Mouse (Mus musculus) T-helper 2 cell (primary cell): ENCODE data around the gene Uba52.

Experiments used
- in situ Hi-C: fragments of 300-600 bp; cut with MboI, MseI; formaldehyde crosslinking; loops from one replicate; pipeline ENCODE4 v1.15.1; 2025; ENCODE audit warnings: high pct_unique_total_duplicates

Uba52 gene

GRCm38 (mm10) chr8:70510228-70510915, at the start of gene Uba52:
TSS of gene Uba52 (minus strand) at chr8:70510801.
- in situ Hi-C loops = loop anchor here (25.0 kb wide), 1 partner anchor 1152 kb away; the partner anchor contains the start of gene Unc13a

GRCm38 (mm10) chr8:70560096-70560495, 49.5 kb upstream of the Uba52 start:
- in situ Hi-C loops = no loop called here

GRCm38 (mm10) chr8:70558983-70559382, 48.4 kb upstream of the Uba52 start:
- in situ Hi-C loops = no loop called here

GRCm38 (mm10) chr8:70558334-70558733, 47.7 kb upstream of the Uba52 start:
- in situ Hi-C loops = no loop called here

GRCm38 (mm10) chr8:70555079-70555747, 44.6 kb upstream of the Uba52 start:
- in situ Hi-C loops = no loop called here

- in situ Hi-C loops = loop anchor here (5.0 kb wide), 2 partner anchors 34 to 84 kb away; no protein-coding TSS in a partner anchor
These were observed 43.1 kb upstream of the Uba52 start for GRCm38 (mm10) chr8:70553740-70554139.

GRCm38 (mm10) chr8:70552836-70553235, 42.2 kb upstream of the Uba52 start:
- in situ Hi-C loops = loop anchor here (5.0 kb wide), 2 partner anchors 34 to 84 kb away; no protein-coding TSS in a partner anchor

GRCm38 (mm10) chr8:70551558-70552161, 41.1 kb upstream of the Uba52 start:
- in situ Hi-C loops = loop anchor here (5.0 kb wide), 2 partner anchors 36 to 86 kb away; no protein-coding TSS in a partner anchor

GRCm38 (mm10) chr8:70549412-70550184, 39.0 kb upstream of the Uba52 start:
- in situ Hi-C loops = loop anchor here (5.0 kb wide), 2 partner anchors 38 to 88 kb away; no protein-coding TSS in a partner anchor

- in situ Hi-C loops = no loop called here
These were observed 37.2 kb upstream of the Uba52 start for GRCm38 (mm10) chr8:70547762-70548161.

- in situ Hi-C loops = no loop called here
These were observed 35.8 kb upstream of the Uba52 start for GRCm38 (mm10) chr8:70546412-70546811.

- in situ Hi-C loops = no loop called here
These were observed 33.6 kb upstream of the Uba52 start for GRCm38 (mm10) chr8:70544200-70544687.

GRCm38 (mm10) chr8:70541081-70541480, 30.5 kb upstream of the Uba52 start:
- in situ Hi-C loops = no loop called here

GRCm38 (mm10) chr8:70540507-70541071, 30.0 kb upstream of the Uba52 start:
- in situ Hi-C loops = no loop called here

GRCm38 (mm10) chr8:70540013-70540506, 29.5 kb upstream of the Uba52 start:
- in situ Hi-C loops = no loop called here

GRCm38 (mm10) chr8:70539077-70539813, 28.6 kb upstream of the Uba52 start, which contains the start of gene Ell:
TSS of gene Ell (plus strand) at chr8:70539457.
- in situ Hi-C loops = no loop called here

- in situ Hi-C loops = no loop called here
These were observed 28.1 kb upstream of the Uba52 start for GRCm38 (mm10) chr8:70538633-70539076.

GRCm38 (mm10) chr8:70538024-70538579, 27.5 kb upstream of the Uba52 start:
- in situ Hi-C loops = no loop called here

- in situ Hi-C loops = no loop called here
These were observed 25.1 kb upstream of the Uba52 start for GRCm38 (mm10) chr8:70535701-70536100.

- in situ Hi-C loops = no loop called here
These were observed 24.6 kb upstream of the Uba52 start for GRCm38 (mm10) chr8:70535221-70535620.
